Mouse (Mus musculus): ENCODE data around the gene Mccc1. TPM values are rescaled to one million over a fixed set of nuclear protein-coding genes. Genes with fewer than 3 reads are reported as not detected.

The Mccc1 gene
- polyA plus RNA-seq, 1 experiment from 2014 or later = 36.3 TPM

DNA sequence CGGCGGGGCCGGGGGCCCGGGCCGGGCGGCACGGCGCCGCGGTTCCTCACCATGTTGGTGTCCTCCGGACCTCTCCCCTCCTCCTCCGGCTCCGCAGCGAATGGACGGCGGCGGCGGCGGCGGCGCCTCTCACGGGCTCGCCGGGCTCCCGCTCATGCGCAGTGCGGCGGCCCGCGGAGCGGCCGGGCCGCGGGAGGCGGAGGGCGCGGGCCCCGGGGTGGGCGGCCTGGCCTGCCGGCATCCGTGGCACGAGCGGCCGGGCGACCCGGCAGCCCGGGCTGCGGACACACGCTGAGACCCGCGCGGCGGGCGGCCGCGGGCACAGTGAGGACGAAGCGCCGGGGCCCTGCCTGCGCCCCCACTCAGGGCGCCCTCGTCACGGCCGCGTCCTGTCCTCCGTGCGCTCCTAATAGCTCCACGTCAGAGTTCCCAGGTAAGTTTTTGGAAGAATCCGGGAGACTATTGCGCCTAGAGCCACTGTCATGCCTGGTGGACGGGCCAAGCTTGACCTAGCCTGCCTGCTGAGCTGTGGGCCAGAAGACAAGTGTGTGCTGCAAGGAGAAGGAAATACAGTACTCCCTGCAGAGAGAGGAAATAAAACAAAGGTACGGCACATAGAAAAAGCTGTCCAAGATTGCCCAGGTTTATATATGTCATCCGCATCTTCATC lies 67.6 kb downstream of the Mccc1 start:
- Histone ChIP-seq H3K9ac (ENCODE audit: low read length) (peak overlapping the region; percentile 98), H3K27ac (replicated peaks; ENCODE audit: low read depth, low read length) (peak overlapping the region; percentile 93), H3K27me3 (ENCODE audit: control insufficient read depth, insufficient read depth, low read length) (no peaks in the 10 kb centered on the region), H3K4me2 (ENCODE audit: low read depth, severe bottlenecking) (peak overlapping the region; percentile 65), H3K9me3 (ENCODE audit: control insufficient read depth, low read length) (no peaks in the 10 kb centered on the region), H3K36me3 (ENCODE audit: control insufficient read depth, insufficient read depth, low read length) (no peaks in the 10 kb centered on the region), H3K4me1 (ENCODE audit: control insufficient read depth, insufficient read depth, low read length) (no peaks in the 10 kb centered on the region), H3K4me3 (ENCODE audit: low read depth, low read length) (peak overlapping the region; percentile 72)
- DNase-seq (ENCODE audit: low spot score) (peak; percentile 81), ATAC-seq (ENCODE audit: insufficient number of reproducible peaks, low FRiP score, low TSS enrichment, low read depth) (peak; percentile 87)
- 0% methylated on average over 35 of the region's 73 CpGs for WGBS

DNA sequence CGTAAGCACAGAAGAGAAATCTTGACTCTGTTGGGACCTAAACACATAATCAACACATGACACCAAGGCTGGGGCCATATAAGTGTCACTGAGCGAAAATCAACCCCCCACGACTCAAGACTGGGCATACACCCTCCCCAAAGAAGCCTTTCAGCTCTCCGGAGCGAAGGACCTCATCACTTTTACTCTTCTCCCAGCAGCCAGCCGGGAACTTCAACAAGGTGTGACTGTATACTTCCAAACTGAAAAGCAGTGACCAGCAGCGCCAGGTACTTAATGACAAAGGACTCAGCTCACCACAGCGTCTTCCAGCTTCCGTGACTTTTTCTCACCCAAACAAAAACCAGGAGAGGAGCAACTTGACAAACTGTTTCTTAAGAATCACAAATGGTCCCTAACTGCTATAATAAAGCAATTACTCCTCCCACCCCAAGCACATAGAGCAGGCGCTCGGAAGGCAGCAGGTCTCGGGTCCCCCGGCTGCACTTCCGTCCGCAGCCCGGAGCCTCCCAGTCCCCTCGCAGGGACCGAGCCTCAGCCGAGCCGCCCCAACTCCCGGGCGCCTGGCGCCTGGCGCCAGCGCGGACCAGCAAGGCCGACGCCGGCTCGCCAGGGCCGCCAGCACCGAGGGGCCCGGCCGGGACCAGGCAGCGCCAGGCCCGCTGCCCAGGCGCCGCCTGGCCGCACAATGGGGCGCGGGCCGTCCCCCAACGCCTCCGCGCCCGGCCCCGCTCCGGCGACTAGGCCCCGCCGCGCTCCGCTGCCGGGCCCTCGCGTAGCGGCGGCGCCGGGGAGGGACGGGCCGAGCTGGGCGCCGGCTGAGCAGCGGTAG lies 68.4 kb downstream of the Mccc1 start:
- Histone ChIP-seq H3K4me3 (ENCODE audit: low read depth, low read length) (peak overlapping the region; percentile 72), H3K9me3 (ENCODE audit: control insufficient read depth, low read length) (no peaks in the 10 kb centered on the region), H3K9ac (ENCODE audit: low read length) (peak overlapping the region; percentile 98), H3K4me1 (ENCODE audit: control insufficient read depth, insufficient read depth, low read length) (no peaks in the 10 kb centered on the region), H3K4me2 (ENCODE audit: low read depth, severe bottlenecking) (peak overlapping the region; percentile 65), H3K36me3 (ENCODE audit: control insufficient read depth, insufficient read depth, low read length) (no peaks in the 10 kb centered on the region), H3K27me3 (ENCODE audit: control insufficient read depth, insufficient read depth, low read length) (no peaks in the 10 kb centered on the region), H3K27ac (replicated peaks; ENCODE audit: low read depth, low read length) (peak overlapping the region; percentile 93)
- under 1% methylated on average over 56 of the region's 65 CpGs for WGBS
- DNase-seq (ENCODE audit: low spot score) (peak; percentile 74), ATAC-seq (ENCODE audit: insufficient number of reproducible peaks, low FRiP score, low TSS enrichment, low read depth) (peak; percentile 69)

DNA sequence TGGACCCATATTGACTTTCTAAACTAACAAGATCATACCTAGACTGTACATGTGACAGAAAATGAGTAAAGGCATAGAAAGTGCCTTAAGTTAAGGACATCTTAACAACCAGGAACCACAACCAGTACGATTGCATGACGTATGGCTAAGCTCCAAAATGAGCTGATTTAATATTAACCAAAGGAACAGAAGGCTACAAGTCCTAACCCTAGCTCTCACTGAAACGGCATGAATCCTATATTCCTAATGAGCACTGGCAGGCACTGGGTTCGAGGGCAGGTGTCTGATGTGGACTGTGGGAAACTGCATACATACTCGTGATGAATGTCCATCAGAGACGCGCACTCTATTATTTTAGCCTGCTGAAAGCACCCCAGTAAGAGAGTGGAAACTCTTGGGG lies 69.1 kb downstream of the Mccc1 start:
- Histone ChIP-seq H3K4me3 (ENCODE audit: low read depth, low read length) (peak overlapping the region; percentile 72), H3K27me3 (ENCODE audit: control insufficient read depth, insufficient read depth, low read length) (no peaks in the 10 kb centered on the region), H3K27ac (replicated peaks; ENCODE audit: low read depth, low read length) (no peak overlapping the region), H3K4me2 (ENCODE audit: low read depth, severe bottlenecking) (peak overlapping the region; percentile 65), H3K9me3 (ENCODE audit: control insufficient read depth, low read length) (no peaks in the 10 kb centered on the region), H3K36me3 (ENCODE audit: control insufficient read depth, insufficient read depth, low read length) (no peaks in the 10 kb centered on the region), H3K9ac (ENCODE audit: low read length) (peak overlapping the region; percentile 98; the same call in 1 of the 2 replicates), H3K4me1 (ENCODE audit: control insufficient read depth, insufficient read depth, low read length) (no peaks in the 10 kb centered on the region)
- ATAC-seq (ENCODE audit: insufficient number of reproducible peaks, low FRiP score, low TSS enrichment, low read depth) (no peak), DNase-seq (ENCODE audit: low spot score) (no peak)
- 47% methylated on average over 7 of the region's 7 CpGs for WGBS

GRCm38 (mm10) chr3:35929831-35930230 lies 70.6 kb downstream of the Mccc1 start:
- no peaks in the 10 kb centered on the region for H3K27me3 ChIP-seq (ENCODE audit: control insufficient read depth, insufficient read depth, low read length)
- H3K4me2 ChIP-seq (ENCODE audit: low read depth, severe bottlenecking) = no peak overlapping the region
- H3K9ac ChIP-seq (ENCODE audit: low read length) = no peak overlapping the region
- WGBS = 71% methylated on average over 8 of the region's 8 CpGs
- H3K4me3 ChIP-seq (ENCODE audit: low read depth, low read length) = no peak overlapping the region
- no peaks in the 10 kb centered on the region for H3K9me3 ChIP-seq (ENCODE audit: control insufficient read depth, low read length)
- ATAC-seq (ENCODE audit: insufficient number of reproducible peaks, low FRiP score, low TSS enrichment, low read depth) = no peak
- DNase-seq (ENCODE audit: low spot score) = no peak
- H3K4me1 ChIP-seq (ENCODE audit: control insufficient read depth, insufficient read depth, low read length) = no peaks in the 10 kb centered on the region
- no peaks in the 10 kb centered on the region for H3K36me3 ChIP-seq (ENCODE audit: control insufficient read depth, insufficient read depth, low read length)
- H3K27ac ChIP-seq (replicated peaks; ENCODE audit: low read depth, low read length) = no peak overlapping the region

GRCm38 (mm10) chr3:35929406-35929805 lies 71.1 kb downstream of the Mccc1 start:
- Histone ChIP-seq H3K27ac (replicated peaks; ENCODE audit: low read depth, low read length) (no peak overlapping the region), H3K4me1 (ENCODE audit: control insufficient read depth, insufficient read depth, low read length) (no peaks in the 10 kb centered on the region), H3K27me3 (ENCODE audit: control insufficient read depth, insufficient read depth, low read length) (no peaks in the 10 kb centered on the region), H3K4me3 (ENCODE audit: low read depth, low read length) (no peak overlapping the region), H3K4me2 (ENCODE audit: low read depth, severe bottlenecking) (no peak overlapping the region), H3K36me3 (ENCODE audit: control insufficient read depth, insufficient read depth, low read length) (no peaks in the 10 kb centered on the region), H3K9me3 (ENCODE audit: control insufficient read depth, low read length) (no peaks in the 10 kb centered on the region), H3K9ac (ENCODE audit: low read length) (no peak overlapping the region)
- no peak for DNase-seq (ENCODE audit: low spot score)
- no peak for ATAC-seq (ENCODE audit: insufficient number of reproducible peaks, low FRiP score, low TSS enrichment, low read depth)
- WGBS = 80% methylated on average over 3 of the region's 3 CpGs

- H3K36me3 ChIP-seq (ENCODE audit: control insufficient read depth, insufficient read depth, low read length) = no peaks in the 10 kb centered on the region
- H3K4me3 ChIP-seq (ENCODE audit: low read depth, low read length) = no peak overlapping the region
- no peak overlapping the region for H3K4me2 ChIP-seq (ENCODE audit: low read depth, severe bottlenecking)
- no peak for ATAC-seq (ENCODE audit: insufficient number of reproducible peaks, low FRiP score, low TSS enrichment, low read depth)
- DNase-seq (ENCODE audit: low spot score) = no peak
- H3K4me1 ChIP-seq (ENCODE audit: control insufficient read depth, insufficient read depth, low read length) = no peaks in the 10 kb centered on the region
- H3K27ac ChIP-seq (replicated peaks; ENCODE audit: low read depth, low read length) = no peak overlapping the region
- H3K9ac ChIP-seq (ENCODE audit: low read length) = no peak overlapping the region
- no peaks in the 10 kb centered on the region for H3K9me3 ChIP-seq (ENCODE audit: control insufficient read depth, low read length)
- WGBS = 81% methylated on average over 2 of the region's 2 CpGs
- H3K27me3 ChIP-seq (ENCODE audit: control insufficient read depth, insufficient read depth, low read length) = no peaks in the 10 kb centered on the region
Observed at GRCm38 (mm10) chr3:35925852-35926251, 74.6 kb downstream of the Mccc1 start.

DNA sequence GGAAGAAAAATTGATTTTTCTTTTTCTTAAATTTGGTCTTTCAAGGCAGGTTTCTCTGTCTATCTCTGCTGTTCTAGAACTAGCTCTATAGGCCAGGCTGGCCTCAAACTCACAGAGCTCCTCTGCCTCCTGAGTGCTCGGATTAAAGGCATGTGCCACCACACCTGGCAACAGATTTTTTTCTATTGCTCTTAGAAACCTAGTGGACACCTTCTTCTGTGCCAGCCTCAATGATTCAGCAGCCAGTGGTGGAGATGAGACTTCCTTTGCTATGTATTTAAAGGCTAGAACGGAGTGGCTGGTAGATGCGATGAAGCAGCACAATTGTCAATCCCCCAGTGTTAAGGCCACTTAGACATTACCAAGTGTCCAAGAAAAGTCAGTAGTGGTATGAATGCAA lies 76.5 kb downstream of the Mccc1 start:
- ATAC-seq (ENCODE audit: insufficient number of reproducible peaks, low FRiP score, low TSS enrichment, low read depth) = no peak
- H3K9ac ChIP-seq (ENCODE audit: low read length) = no peak overlapping the region
- H3K4me1 ChIP-seq (ENCODE audit: control insufficient read depth, insufficient read depth, low read length) = no peaks in the 10 kb centered on the region
- H3K27ac ChIP-seq (replicated peaks; ENCODE audit: low read depth, low read length) = no peak overlapping the region
- H3K4me3 ChIP-seq (ENCODE audit: low read depth, low read length) = no peak overlapping the region
- 79% methylated on average over 3 of the region's 3 CpGs for WGBS
- no peaks in the 10 kb centered on the region for H3K9me3 ChIP-seq (ENCODE audit: control insufficient read depth, low read length)
- H3K27me3 ChIP-seq (ENCODE audit: control insufficient read depth, insufficient read depth, low read length) = no peaks in the 10 kb centered on the region
- no peak overlapping the region for H3K4me2 ChIP-seq (ENCODE audit: low read depth, severe bottlenecking)
- no peak for DNase-seq (ENCODE audit: low spot score)
- H3K36me3 ChIP-seq (ENCODE audit: control insufficient read depth, insufficient read depth, low read length) = peaks cover 2% of the 10 kb centered on the region; the same call in 1 of the 2 replicates

DNA sequence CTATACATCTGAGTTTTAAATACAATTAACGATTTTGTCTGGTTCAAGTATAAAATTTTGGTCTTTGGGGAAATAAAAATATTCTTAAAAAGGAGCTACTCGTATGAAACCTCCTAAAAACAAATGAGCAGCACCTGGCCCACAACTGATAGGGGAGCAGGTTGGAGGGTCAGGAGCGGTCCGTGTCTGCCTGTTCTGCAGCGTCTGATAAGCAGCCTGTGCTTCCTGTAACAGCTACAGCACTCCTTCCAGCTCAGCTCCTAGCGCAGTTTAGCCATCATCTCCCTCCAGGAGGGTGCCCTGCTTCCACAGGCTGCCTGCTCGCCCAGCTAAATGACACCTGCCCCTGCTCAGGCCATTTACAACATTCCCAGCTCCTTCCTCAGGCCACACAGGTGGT lies 77.0 kb downstream of the Mccc1 start:
- Histone ChIP-seq H3K36me3 (ENCODE audit: control insufficient read depth, insufficient read depth, low read length) (peaks cover 2% of the 10 kb centered on the region; the same call in 1 of the 2 replicates), H3K4me3 (ENCODE audit: low read depth, low read length) (no peak overlapping the region), H3K27me3 (ENCODE audit: control insufficient read depth, insufficient read depth, low read length) (no peaks in the 10 kb centered on the region), H3K9ac (ENCODE audit: low read length) (no peak overlapping the region), H3K9me3 (ENCODE audit: control insufficient read depth, low read length) (no peaks in the 10 kb centered on the region), H3K4me1 (ENCODE audit: control insufficient read depth, insufficient read depth, low read length) (no peaks in the 10 kb centered on the region), H3K4me2 (ENCODE audit: low read depth, severe bottlenecking) (no peak overlapping the region), H3K27ac (replicated peaks; ENCODE audit: low read depth, low read length) (no peak overlapping the region)
- WGBS = 49% methylated on average over 7 of the region's 7 CpGs
- DNase-seq (ENCODE audit: low spot score) (no peak), ATAC-seq (ENCODE audit: insufficient number of reproducible peaks, low FRiP score, low TSS enrichment, low read depth) (no peak)
